Mouse (Mus musculus) liver, postnatal 0 days (tissue): ENCODE results near the gene Lrrc1. TPM values are rescaled to one million over a fixed set of nuclear protein-coding genes. Genes with fewer than 3 reads are reported as not detected.

Experiments used
- ATAC-seq: fragments of 200-750 bp; cut with Nextera tagmentation; 2 replicates; pipeline ENCODE4 v1.8.0; 2017; ENCODE audit warnings: mild to moderate bottlenecking, moderate library complexity
- DNase-seq: peaks from one replicate; pipeline ENCODE4 v3.0.0-alpha.2; 2016
- H3K27ac ChIP-seq: fragments of 300-500 bp; sonication (generic); 2 replicates; pipeline ENCODE4 v1.5.1; 2014; ENCODE audit warnings: antibody characterized with exemption, moderate library complexity, mild to moderate bottlenecking, low read depth
- H3K27me3 ChIP-seq: fragments of 300-500 bp; sonication (generic); 2 replicates; pipeline ENCODE4 v1.6.1; 2014; ENCODE audit warnings: low read length, control low read depth, mixed read lengths; ENCODE audit not compliant: insufficient read depth
- H3K36me3 ChIP-seq: fragments of 300-500 bp; sonication (generic); replicated peaks from 2 replicates; pipeline ENCODE4 v1.6.1; 2014; ENCODE audit warnings: mild to moderate bottlenecking, control low read depth, low read length, moderate library complexity, mixed read lengths; ENCODE audit not compliant: insufficient read depth
- H3K4me1 ChIP-seq: fragments of 300-500 bp; sonication (generic); 2 replicates; pipeline ENCODE4 v1.6.1; 2014; ENCODE audit warnings: antibody characterized with exemption, mild to moderate bottlenecking, control low read depth; ENCODE audit not compliant: insufficient read depth
- H3K4me2 ChIP-seq: fragments of 300-500 bp; sonication (generic); 2 replicates; pipeline ENCODE4 v1.6.1; 2014; ENCODE audit warnings: low read depth, mild to moderate bottlenecking, low read length, moderate library complexity, mixed read lengths
- H3K4me3 ChIP-seq: fragments of 300-500 bp; sonication (generic); 2 replicates; pipeline ENCODE4 v1.5.1; 2014; ENCODE audit warnings: low read depth, low read length
- H3K9ac ChIP-seq: fragments of 300-500 bp; sonication (generic); replicated peaks from 2 replicates; pipeline ENCODE4 v1.6.1; 2014; ENCODE audit warnings: mild to moderate bottlenecking, moderate library complexity
- H3K9me3 ChIP-seq: fragments of 300-500 bp; sonication (generic); 2 replicates; pipeline ENCODE4 v1.6.1; 2016; ENCODE audit warnings: mild to moderate bottlenecking, control low read depth, low read length, mixed read lengths
- CTCF ChIP-seq: sonication (generic); IDR thresholded peaks from 2 replicates; pipeline ENCODE4 v1.5.1; 2016; ENCODE audit warnings: antibody characterized with exemption, low read depth
- EP300 ChIP-seq: IDR thresholded peaks from 2 replicates; pipeline ENCODE4 v1.6.1; 2016; ENCODE audit warnings: antibody characterized with exemption, low read depth, mild to moderate bottlenecking
- WGBS: fragments of 180-500 bp; shearing (Covaris S2); extraction: QIAGEN DNeasy Blood & Tissue Kit; methylation state at CpG from one replicate; pipeline ENCODE4 v1.1.7; 2014; ENCODE audit not compliant: insufficient replicate concordance; 5-methylcytosine and 5-hydroxymethylcytosine counted together
- polyA plus RNA-seq: library from polyadenylated mRNA; unstranded; fragments of >200 nt; fragmentation: Nextera tagmentation; extraction: Ambion mirVana; gene quantifications from 2 replicates; pipeline ENCODE4 v1.2.1, GENCODE M21; 2015

Lrrc1 gene
- polyA plus RNA-seq, 1 experiment from 2014 or later = 1.5 TPM

DNA sequence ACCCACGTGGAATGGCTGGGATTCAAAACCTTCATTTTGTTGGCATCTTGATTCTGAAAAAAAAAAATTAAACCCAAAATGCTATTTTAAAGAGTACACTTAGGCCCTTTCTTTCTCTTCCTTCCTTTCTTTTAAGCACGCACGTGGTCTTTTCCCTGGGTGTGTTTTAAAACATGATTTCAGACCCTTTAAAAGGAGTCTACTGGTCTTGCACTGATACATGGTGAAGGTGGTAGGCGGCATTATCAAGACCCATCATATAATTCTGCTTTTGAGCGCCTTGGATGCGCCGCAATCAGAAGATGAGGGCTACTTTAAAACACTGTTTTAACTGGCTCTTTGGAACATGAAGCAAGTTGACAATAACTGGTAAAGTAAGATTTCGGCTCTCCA is 115.9 kb downstream of the Lrrc1 start:
- no peak for TF ChIP-seq CTCF
- TF ChIP-seq EP300 = no peak
- Histone ChIP-seq H3K27ac (no peak overlapping the region), H3K9me3 (no peaks in the 10 kb centered on the region), H3K36me3 (no peaks in the 10 kb centered on the region), H3K4me2 (no peak overlapping the region), H3K4me3 (no peak overlapping the region), H3K27me3 (no peaks in the 10 kb centered on the region), H3K4me1 (peaks cover 19% of the 10 kb centered on the region), H3K9ac (no peak overlapping the region)
- ATAC-seq = no peak
- DNase-seq = no peak
- 80% methylated on average over 8 of the region's 8 CpGs for WGBS

DNA sequence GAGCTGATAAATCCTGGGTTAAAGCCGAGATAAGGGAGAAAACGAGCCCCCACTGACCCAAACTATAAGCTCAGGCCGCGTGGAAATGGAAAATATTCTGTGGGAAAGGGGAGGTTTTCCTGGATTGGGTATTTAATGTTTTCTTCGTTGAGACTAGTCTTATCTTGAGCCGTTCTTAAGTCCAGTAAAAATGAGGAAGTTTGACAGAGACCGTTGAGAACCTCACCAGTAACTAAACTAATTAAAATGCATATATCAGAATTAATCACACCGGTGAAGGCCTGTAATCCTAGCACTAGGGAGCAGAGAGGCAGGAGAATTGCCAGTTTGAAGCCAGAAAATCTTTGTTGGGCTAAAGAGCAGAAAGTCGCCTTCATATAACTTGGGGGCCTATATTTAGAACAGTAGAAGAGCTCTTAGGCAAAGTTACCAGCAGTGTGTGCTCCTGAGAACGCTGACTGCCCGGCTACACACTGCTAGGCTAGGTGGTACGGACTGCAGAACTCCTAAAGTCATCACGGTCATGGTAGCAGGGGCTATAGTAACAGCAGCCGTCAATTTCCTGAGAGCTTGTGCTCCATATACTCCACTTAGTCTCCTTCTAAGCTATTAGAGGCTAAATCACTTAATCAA is 116.4 kb downstream of the Lrrc1 start:
- TF ChIP-seq CTCF (no peak), EP300 (no peak)
- Histone ChIP-seq H3K9ac (no peak overlapping the region), H3K4me1 (peaks cover 19% of the 10 kb centered on the region), H3K27ac (peak overlapping the region; percentile 52; the same call in 1 of the 2 replicates), H3K4me2 (peak overlapping the region; percentile 32; the same call in 1 of the 2 replicates), H3K36me3 (no peaks in the 10 kb centered on the region), H3K9me3 (no peaks in the 10 kb centered on the region), H3K4me3 (no peak overlapping the region), H3K27me3 (no peaks in the 10 kb centered on the region)
- ATAC-seq (no peak), DNase-seq (no peak)
- WGBS = 23% methylated on average over 14 of the region's 14 CpGs

DNA sequence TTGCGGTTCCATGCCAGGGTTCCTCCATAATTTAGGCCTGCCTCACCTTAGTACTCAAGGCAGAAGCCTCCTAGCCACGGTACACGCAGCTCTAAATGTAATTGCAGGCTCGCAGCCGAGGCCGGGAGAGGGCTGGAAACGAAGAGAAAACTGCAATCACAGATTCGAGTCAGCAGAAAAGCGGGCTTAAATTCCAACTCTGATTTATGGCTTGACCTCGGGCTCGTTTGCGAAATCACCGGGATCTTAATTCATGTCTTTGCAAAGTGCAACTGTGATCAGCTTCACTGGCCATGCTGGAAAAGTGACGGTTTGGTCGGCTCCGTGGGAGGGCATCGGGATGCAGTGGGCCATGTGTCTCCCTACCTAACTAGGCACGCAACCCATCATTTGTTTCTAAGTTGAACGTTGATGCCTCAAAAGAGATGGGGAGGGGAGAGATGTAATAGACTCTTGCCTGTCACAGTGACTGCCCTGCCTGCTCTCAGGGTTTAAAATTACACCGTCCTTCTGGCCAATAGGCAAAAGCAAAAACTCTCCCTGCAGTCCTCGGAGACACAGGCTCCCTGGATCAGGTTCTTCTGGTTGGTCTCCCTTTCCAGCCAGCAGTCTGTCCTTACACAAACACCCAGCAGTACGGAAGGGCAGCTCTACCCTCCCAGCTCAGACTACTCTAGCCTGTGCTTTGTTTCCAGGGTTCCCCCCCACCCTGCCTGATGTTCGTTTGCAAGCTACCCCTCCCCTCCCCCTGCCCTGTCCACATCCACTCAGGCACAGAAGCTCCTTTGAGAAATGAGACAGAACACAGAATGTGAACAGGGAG is 117.2 kb downstream of the Lrrc1 start:
- ATAC-seq = no peak
- H3K36me3 ChIP-seq = no peaks in the 10 kb centered on the region
- peak overlapping the region; percentile 32; the same call in 1 of the 2 replicates for H3K4me2 ChIP-seq
- H3K4me1 ChIP-seq = peaks cover 19% of the 10 kb centered on the region
- DNase-seq = no peak
- no peaks in the 10 kb centered on the region for H3K9me3 ChIP-seq
- no peak overlapping the region for H3K4me3 ChIP-seq
- TF ChIP-seq CTCF (no peak), EP300 (no peak)
- H3K27me3 ChIP-seq = no peaks in the 10 kb centered on the region
- 0 out of 2 replicates have a peak overlapping the region, but pooled peaks have one; percentile 8 for H3K27ac ChIP-seq
- WGBS = 58% methylated on average over 23 of the region's 23 CpGs
- H3K9ac ChIP-seq = no peak overlapping the region

DNA sequence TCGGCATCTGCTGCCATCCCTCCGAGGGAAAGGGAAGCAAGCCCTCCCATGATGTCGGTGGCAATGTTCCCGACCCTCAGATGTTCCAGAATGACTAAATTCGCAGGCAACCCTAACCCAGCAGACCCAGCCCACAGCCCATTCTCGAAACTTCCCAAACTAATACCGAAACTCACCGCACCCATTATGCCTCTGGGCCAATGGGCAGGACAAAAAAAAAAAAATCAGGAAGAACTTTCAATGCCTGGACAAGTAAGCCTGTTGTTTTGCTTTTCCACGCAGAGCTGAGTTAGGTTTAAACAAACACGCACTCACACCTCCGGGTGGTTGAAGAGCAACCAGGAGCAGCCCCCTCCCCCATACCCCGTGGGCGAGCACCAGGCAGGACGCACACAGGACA is 118.6 kb downstream of the Lrrc1 start:
- H3K9ac ChIP-seq = no peak overlapping the region
- H3K27ac ChIP-seq = no peak overlapping the region
- no peaks in the 10 kb centered on the region for H3K36me3 ChIP-seq
- H3K4me2 ChIP-seq = no peak overlapping the region
- no peaks in the 10 kb centered on the region for H3K9me3 ChIP-seq
- DNase-seq (no peak), ATAC-seq (no peak)
- H3K4me3 ChIP-seq = no peak overlapping the region
- TF ChIP-seq CTCF (no peak), EP300 (no peak)
- no peaks in the 10 kb centered on the region for H3K27me3 ChIP-seq
- peaks cover 19% of the 10 kb centered on the region for H3K4me1 ChIP-seq
- WGBS = 61% methylated on average over 14 of the region's 14 CpGs

DNA sequence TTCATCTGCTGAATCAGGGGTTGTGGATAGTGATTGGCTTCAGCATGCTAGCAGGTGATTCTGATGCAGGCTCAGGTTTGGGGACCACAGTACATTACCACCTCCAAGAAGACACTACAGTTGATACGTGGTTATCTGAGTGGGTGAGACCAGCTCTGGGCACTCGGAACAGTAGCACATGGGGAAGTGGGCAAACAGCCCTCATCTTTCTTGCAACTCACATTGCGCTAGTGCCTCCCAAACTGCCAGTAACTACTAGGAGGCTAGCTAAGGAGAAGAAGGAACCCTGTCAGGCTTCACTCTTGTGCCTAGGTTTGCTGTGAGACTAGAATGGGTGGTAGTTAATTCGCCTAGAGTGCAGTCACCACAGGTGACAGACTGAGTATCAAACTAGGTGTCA is 119.1 kb downstream of the Lrrc1 start:
- WGBS = 57% methylated on average over 4 of the region's 4 CpGs

DNA sequence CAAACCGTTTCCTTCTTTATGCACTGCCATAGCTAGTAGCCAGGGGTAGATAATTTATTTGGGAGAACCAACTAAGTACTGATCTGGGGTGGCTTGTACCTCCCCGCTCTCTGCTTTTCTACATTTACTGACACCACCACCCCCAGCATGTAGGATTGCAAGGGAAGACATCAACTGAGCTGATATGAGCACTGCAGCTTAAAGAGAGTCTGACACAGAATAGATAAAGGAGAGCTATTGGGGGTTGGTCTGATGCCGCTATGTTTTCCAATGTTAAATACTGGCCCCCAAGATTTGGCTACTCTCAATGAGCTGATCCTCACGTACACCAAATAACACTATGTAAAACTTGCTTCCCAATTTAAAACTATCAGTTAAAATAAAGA is 124.5 kb downstream of the Lrrc1 start:
- ATAC-seq (peak; percentile 68), DNase-seq (no peak)
- Histone ChIP-seq H3K4me3 (no peak overlapping the region), H3K4me2 (no peak overlapping the region), H3K9ac (no peak overlapping the region), H3K27ac (no peak overlapping the region), H3K36me3 (no peaks in the 10 kb centered on the region), H3K4me1 (no peaks in the 10 kb centered on the region; the same call in 1 of the 2 replicates), H3K9me3 (no peaks in the 10 kb centered on the region), H3K27me3 (no peaks in the 10 kb centered on the region)
- no peak for TF ChIP-seq CTCF
- peak; percentile 24; the same call in 1 of the 2 replicates for TF ChIP-seq EP300
- 57% methylated on average over 4 of the region's 4 CpGs for WGBS

More for the DNA sequence above, 119.1 kb downstream of the Lrrc1 start:
- H3K36me3 ChIP-seq = no peaks in the 10 kb centered on the region
- no peak overlapping the region for H3K27ac ChIP-seq
- H3K4me3 ChIP-seq = no peak overlapping the region
- peaks cover 19% of the 10 kb centered on the region for H3K4me1 ChIP-seq
- H3K9me3 ChIP-seq = no peaks in the 10 kb centered on the region
- H3K4me2 ChIP-seq = no peak overlapping the region
- no peaks in the 10 kb centered on the region for H3K27me3 ChIP-seq
- H3K9ac ChIP-seq = no peak overlapping the region
- no peak for TF ChIP-seq CTCF
- ATAC-seq = no peak
- DNase-seq = no peak
